In the genomic region with DNA sequence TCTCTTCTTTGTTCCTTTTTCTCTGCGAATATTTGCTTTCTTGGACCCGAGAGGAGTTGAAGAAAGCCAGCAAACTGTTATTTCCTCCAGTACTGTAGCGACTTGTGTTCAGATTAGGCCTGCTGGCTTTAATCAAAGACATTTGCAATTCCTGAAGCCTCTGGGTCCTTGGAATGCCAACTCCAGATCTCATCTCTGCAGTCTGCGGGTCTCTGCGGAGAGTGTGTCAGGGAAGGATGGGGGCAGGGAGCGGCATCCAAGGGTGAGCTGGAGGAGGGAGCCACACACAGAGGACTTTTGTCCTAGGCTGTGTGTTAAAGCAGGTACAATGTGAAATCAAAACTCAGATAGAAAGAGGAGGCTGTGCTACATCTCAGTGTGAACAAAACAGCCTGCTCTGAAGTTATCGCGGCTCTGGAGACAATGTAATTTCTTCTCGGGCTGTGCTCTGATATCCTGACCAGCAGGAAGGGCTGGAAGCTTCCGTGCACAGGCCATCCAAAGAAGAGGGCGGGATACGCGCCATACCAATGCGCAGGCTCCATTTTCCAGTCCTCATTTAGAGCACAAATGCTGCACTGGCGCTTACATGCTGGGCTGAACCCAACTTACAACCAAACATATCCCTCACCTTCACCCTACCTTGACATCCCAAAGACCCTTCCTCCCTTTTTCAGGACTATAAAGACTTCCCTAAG, we compare ENCODE assay signal across 12 mouse cellular contexts.
DNase-seq lines count a peak whose midpoint lies in the region; ATAC-seq lines count a peak whose summit lies in the region.
"Had no signal": no experiment of that assay in that cellular context is flagged by ENCODE, and none has a peak within 500 bp of the region (broad histone marks: within the 10 kb centered on the region; RNA-seq: fewer than 3 reads in every experiment).

No protein-coding gene starts in this region.

- H3K4me2 ChIP-seq in heart, embryonic 12.5 days = peak overlapping the region; percentile 28
- H3K4me2 ChIP-seq: hindbrain, embryonic 12.5 days; neural tube, embryonic 15.5 days had no signal

- peaks cover 13% of the 10 kb centered on the region for H3K27me3 ChIP-seq in heart, embryonic 12.5 days (replicated peaks)
- H3K27me3 ChIP-seq: hindbrain, embryonic 12.5 days; neural tube, embryonic 15.5 days had no signal

- H3K27ac ChIP-seq in heart, embryonic 12.5 days (ENCODE audit: poor library complexity, severe bottlenecking) = 0 out of 2 replicates have a peak overlapping the region, but pooled peaks have one; percentile 19
- H3K27ac ChIP-seq: hindbrain, embryonic 12.5 days; neural tube, embryonic 15.5 days had no signal

- peak; percentile 94 for DNase-seq in heart, adult 11 months
- no peak for DNase-seq in heart, postnatal 25 days (ENCODE audit: low spot score)
- DNase-seq in embryo, embryonic 9.5 days (ENCODE audit: extremely low spot score) = peak; percentile 13
- DNase-seq in lung, postnatal 36 days = peak; percentile 50
- no peak for DNase-seq in Muller cell, postnatal 12 days (ENCODE audit: inconsistent ontology term)
- DNase-seq in frontal cortex, postnatal 10 days (ENCODE audit: low spot score in 2 of 2) = no peak
- DNase-seq: kidney, adult 18-20 months; kidney, postnatal 36 days had no signal

- 32% methylated on average over 15 of the region's 15 CpGs for WGBS in heart, embryonic 12.5 days

- H3K4me1 ChIP-seq in heart, embryonic 12.5 days (replicated peaks) = peaks cover 8% of the 10 kb centered on the region
- H3K4me1 ChIP-seq: neural tube, embryonic 15.5 days had no signal

- no peak overlapping the region for H3K4me3 ChIP-seq in heart, embryonic 12.5 days
- H3K4me3 ChIP-seq: hindbrain, embryonic 12.5 days; neural tube, embryonic 15.5 days had no signal

- H3K9me3 ChIP-seq in heart, embryonic 12.5 days (replicated peaks) = peaks cover 6% of the 10 kb centered on the region; the same call in 1 of the 2 replicates
- H3K9me3 ChIP-seq: hindbrain, embryonic 12.5 days; neural tube, embryonic 15.5 days had no signal

- no peak overlapping the region for H3K9ac ChIP-seq in heart, embryonic 12.5 days
- H3K9ac ChIP-seq: hindbrain, embryonic 12.5 days; neural tube, embryonic 15.5 days had no signal

- intact Hi-C loops in heart, postnatal 25 days (cut with DNase I) = loop anchor here (2.0 kb wide), 1 partner anchor 38 kb away; no protein-coding TSS in a partner anchor

- 0 out of 2 replicates have a peak, but pooled peaks have one; percentile 25 for ATAC-seq in heart, embryonic 12.5 days (ENCODE audit: insufficient number of reproducible peaks, low FRiP score)
- no peak for ATAC-seq in monocyte, adult 5-6 weeks (replicated peaks; ENCODE audit: insufficient number of reproducible peaks, low FRiP score, low TSS enrichment, poor library complexity, severe bottlenecking)

- no peaks in the 10 kb centered on the region for H3K36me3 ChIP-seq in heart, embryonic 12.5 days
- H3K36me3 ChIP-seq: hindbrain, embryonic 12.5 days; neural tube, embryonic 15.5 days had no signal

Comparison
In these comparisons a context has a peak if more than half of its experiments do, and no peak if none do; other contexts are left out.
1. DNase-seq: peak in heart, adult 11 months (single experiment), embryo, embryonic 9.5 days (single experiment) and lung, postnatal 36 days (single experiment); none in heart, postnatal 25 days (single experiment), Muller cell, postnatal 12 days (single experiment) and frontal cortex, postnatal 10 days (0 of 2).